Mouse (Mus musculus) kidney, adult 2 months (tissue): ENCODE results near the gene Calm1.

Source experiments
- CTCF ChIP-seq: fragments of 200-500 bp; conservative IDR thresholded peaks from 2 replicates; pipeline ENCODE4 v1.5.1; 2011; ENCODE audit warnings: low read depth, mild to moderate bottlenecking, control low read depth, low read length, moderate library complexity, mixed read lengths; ENCODE audit not compliant: insufficient read depth, insufficient read length
- POLR2A ChIP-seq: fragments of 200-500 bp; IDR thresholded peaks from one replicate; pipeline ENCODE4 v1.6.1; 2011; ENCODE audit warnings: low read depth, low read length, control low read depth

GRCm38 (mm10) chr12:100187756-100188430 lies 11.3 kb upstream of the Calm1 start:
- no peak for TF ChIP-seq CTCF
- TF ChIP-seq POLR2A: no peak
